Mouse (Mus musculus) midbrain, embryonic 15.5 days (tissue): ENCODE results near the gene Sft2d1. TPM values are rescaled to one million over a fixed set of nuclear protein-coding genes. Genes with fewer than 3 reads are reported as not detected.
A peak's percentile ranks its signal among the peaks of the same experiment; 100 is the strongest.
"Not testable (repeated sequence)": the region's sequence is repeated elsewhere in the genome, so short reads cannot be mapped to it uniquely, and the experiment has no call there.

Experiments used
- ATAC-seq: fragments of 200-750 bp; cut with Nextera tagmentation; replicated peaks from 2 replicates; pipeline ENCODE4 v1.8.0; 2017; ENCODE audit warnings: moderate TSS enrichment
- H3K27ac ChIP-seq: fragments of 300-500 bp; sonication (generic); 2 replicates; pipeline ENCODE4 v1.5.1; 2015; ENCODE audit warnings: mild to moderate bottlenecking, inconsistent platforms
- H3K27me3 ChIP-seq: fragments of 300-500 bp; sonication (generic); replicated peaks from 2 replicates; pipeline ENCODE4 v1.6.1; 2015; ENCODE audit warnings: inconsistent platforms
- H3K36me3 ChIP-seq: fragments of 300-500 bp; sonication (generic); replicated peaks from 2 replicates; pipeline ENCODE4 v1.6.1; 2015; ENCODE audit warnings: inconsistent platforms
- H3K4me1 ChIP-seq: fragments of 300-500 bp; sonication (generic); 2 replicates; pipeline ENCODE4 v1.6.1; 2015; ENCODE audit warnings: inconsistent platforms
- H3K4me2 ChIP-seq: fragments of 300-500 bp; sonication (generic); 2 replicates; pipeline ENCODE4 v1.6.1; 2015; ENCODE audit warnings: inconsistent platforms, mild to moderate bottlenecking, moderate library complexity
- H3K4me3 ChIP-seq: fragments of 300-500 bp; sonication (generic); 2 replicates; pipeline ENCODE4 v1.5.1; 2015; ENCODE audit warnings: mild to moderate bottlenecking, inconsistent platforms
- H3K9ac ChIP-seq: fragments of 300-500 bp; sonication (generic); 2 replicates; pipeline ENCODE4 v1.6.1; 2015; ENCODE audit warnings: mild to moderate bottlenecking, inconsistent platforms
- H3K9me3 ChIP-seq: fragments of 300-500 bp; sonication (generic); 2 replicates; pipeline ENCODE4 v1.6.1; 2016; ENCODE audit warnings: inconsistent platforms
- WGBS: fragments of 180-500 bp; shearing (Covaris S2); methylation state at CpG from one replicate; pipeline ENCODE4 v1.1.7; 2015; ENCODE audit warnings: mixed read lengths; 5-methylcytosine and 5-hydroxymethylcytosine counted together
- polyA plus RNA-seq: library from polyadenylated mRNA; unstranded; fragments of >200 nt; fragmentation: Nextera tagmentation; extraction: Ambion mirVana; gene quantifications from 2 replicates; pipeline ENCODE4 v1.2.1, GENCODE M21; 2015

The Sft2d1 gene
- polyA plus RNA-seq, 1 experiment from 2014 or later = 191 TPM

- H3K9ac ChIP-seq = no peak overlapping the region
- H3K4me1 ChIP-seq = peaks cover 4% of the 10 kb centered on the region; the same call in 1 of the 2 replicates
- WGBS = 31% methylated on average over 3 of the region's 3 CpGs
- no peak overlapping the region for H3K4me2 ChIP-seq
- H3K4me3 ChIP-seq = no peak overlapping the region
- no peak overlapping the region for H3K27ac ChIP-seq
- no peaks in the 10 kb centered on the region for H3K9me3 ChIP-seq
- ATAC-seq = no peak
- H3K27me3 ChIP-seq = no peaks in the 10 kb centered on the region
- H3K36me3 ChIP-seq = no peaks in the 10 kb centered on the region
Observed at GRCm38 (mm10) chr17:8305801-8306200, 5.1 kb upstream of the Sft2d1 start.

GRCm38 (mm10) chr17:8311751-8312150 is 849 bp downstream of the Sft2d1 start:
- WGBS = 50% methylated on average over 3 of the region's 3 CpGs
- H3K27ac ChIP-seq = no peak overlapping the region
- peak overlapping the region; percentile 66 for H3K4me3 ChIP-seq
- no peaks in the 10 kb centered on the region for H3K36me3 ChIP-seq
- ATAC-seq = no peak
- H3K4me2 ChIP-seq = peak overlapping the region; percentile 69
- H3K9ac ChIP-seq = peak overlapping the region; percentile 75
- no peaks in the 10 kb centered on the region for H3K9me3 ChIP-seq
- peaks cover 34% of the 10 kb centered on the region for H3K4me1 ChIP-seq
- H3K27me3 ChIP-seq = no peaks in the 10 kb centered on the region

GRCm38 (mm10) chr17:8313976-8314375 is 3.1 kb downstream of the Sft2d1 start:
- no peak overlapping the region for H3K27ac ChIP-seq
- no peak overlapping the region for H3K9ac ChIP-seq
- 92% methylated on average over 3 of the region's 3 CpGs for WGBS
- peaks cover 34% of the 10 kb centered on the region for H3K4me1 ChIP-seq
- no peaks in the 10 kb centered on the region for H3K27me3 ChIP-seq
- no peak overlapping the region for H3K4me3 ChIP-seq
- H3K9me3 ChIP-seq = no peaks in the 10 kb centered on the region
- no peaks in the 10 kb centered on the region for H3K36me3 ChIP-seq
- H3K4me2 ChIP-seq = no peak overlapping the region
- no peak for ATAC-seq

- no peak for ATAC-seq
- Histone ChIP-seq H3K9ac (no peak overlapping the region), H3K36me3 (no peaks in the 10 kb centered on the region; the same call in 1 of the 2 replicates), H3K4me2 (no peak overlapping the region), H3K4me3 (no peak overlapping the region), H3K9me3 (no peaks in the 10 kb centered on the region), H3K27me3 (no peaks in the 10 kb centered on the region), H3K27ac (no peak overlapping the region), H3K4me1 (peaks cover 31% of the 10 kb centered on the region)
- WGBS = 76% methylated on average over 1 of the region's 1 CpGs
Observed at GRCm38 (mm10) chr17:8316251-8316650, 5.3 kb downstream of the Sft2d1 start.

- not testable (repeated sequence) for H3K4me1 ChIP-seq
Observed at GRCm38 (mm10) chr17:8326877-8327276, 16.0 kb downstream of the Sft2d1 start.

GRCm38 (mm10) chr17:8328511-8329174 is 17.7 kb downstream of the Sft2d1 start:
- H3K4me2 ChIP-seq = no peak overlapping the region
- 67% methylated on average over 7 of the region's 7 CpGs for WGBS
- no peak overlapping the region for H3K4me3 ChIP-seq
- H3K9ac ChIP-seq = no peak overlapping the region
- no peaks in the 10 kb centered on the region for H3K9me3 ChIP-seq
- H3K27ac ChIP-seq = no peak overlapping the region
- H3K4me1 ChIP-seq = no peaks in the 10 kb centered on the region
- peaks cover 26% of the 10 kb centered on the region for H3K36me3 ChIP-seq
- no peak for ATAC-seq
- H3K27me3 ChIP-seq = no peaks in the 10 kb centered on the region

More at GRCm38 (mm10) chr17:8326877-8327276, 16.0 kb downstream of the Sft2d1 start:
- H3K27ac ChIP-seq, H3K9ac ChIP-seq, ATAC-seq, H3K27me3 ChIP-seq, H3K9me3 ChIP-seq, H3K4me3 ChIP-seq, H3K4me2 ChIP-seq: not testable (repeated sequence)
- peaks cover 38% of the 10 kb centered on the region for H3K36me3 ChIP-seq
- 82% methylated on average over 11 of the region's 11 CpGs for WGBS

- Histone ChIP-seq H3K4me1 (no peaks in the 10 kb centered on the region), H3K9ac (no peak overlapping the region), H3K4me2 (no peak overlapping the region), H3K27ac (no peak overlapping the region), H3K27me3 (no peaks in the 10 kb centered on the region), H3K4me3 (no peak overlapping the region), H3K36me3 (peaks cover 15% of the 10 kb centered on the region), H3K9me3 (no peaks in the 10 kb centered on the region)
- 81% methylated on average over 5 of the region's 5 CpGs for WGBS
- ATAC-seq = no peak
Observed at GRCm38 (mm10) chr17:8330602-8331001, 19.7 kb downstream of the Sft2d1 start.

- peaks cover 25% of the 10 kb centered on the region for H3K4me1 ChIP-seq
- 95% methylated on average over 1 of the region's 5 CpGs for WGBS
- H3K4me2 ChIP-seq, H3K27me3 ChIP-seq, H3K4me3 ChIP-seq, H3K36me3 ChIP-seq, H3K27ac ChIP-seq, ATAC-seq, H3K9ac ChIP-seq, H3K9me3 ChIP-seq: not testable (repeated sequence)
Observed at GRCm38 (mm10) chr17:8337159-8337558, 26.3 kb downstream of the Sft2d1 start, which contains the start of gene Prr18. Prr18 (plus strand) TSS chr17:8337459.

GRCm38 (mm10) chr17:8339666-8340374 is 28.9 kb downstream of the Sft2d1 start:
- Histone ChIP-seq H3K4me1 (peaks cover 43% of the 10 kb centered on the region), H3K4me2 (peak overlapping the region; percentile 92), H3K4me3 (peak overlapping the region; percentile 82), H3K9ac (peak overlapping the region; percentile 98), H3K27ac (peak overlapping the region; percentile 93), H3K36me3 (no peaks in the 10 kb centered on the region), H3K9me3 (no peaks in the 10 kb centered on the region), H3K27me3 (no peaks in the 10 kb centered on the region)
- 8% methylated on average over 8 of the region's 8 CpGs for WGBS
- ATAC-seq = peak; percentile 65

GRCm38 (mm10) chr17:8340407-8341359 is 29.8 kb downstream of the Sft2d1 start:
- H3K27ac ChIP-seq = peak overlapping the region; percentile 93
- peak overlapping the region; percentile 82 for H3K4me3 ChIP-seq
- ATAC-seq = peak; percentile 83
- peaks cover 43% of the 10 kb centered on the region for H3K4me1 ChIP-seq
- H3K9me3 ChIP-seq = no peaks in the 10 kb centered on the region
- H3K36me3 ChIP-seq = no peaks in the 10 kb centered on the region
- H3K4me2 ChIP-seq = peak overlapping the region; percentile 92
- WGBS = under 1% methylated on average over 84 of the region's 92 CpGs
- H3K27me3 ChIP-seq = no peaks in the 10 kb centered on the region
- peak overlapping the region; percentile 98 for H3K9ac ChIP-seq

- no peaks in the 10 kb centered on the region for H3K36me3 ChIP-seq
- H3K4me2 ChIP-seq = peak overlapping the region; percentile 92
- ATAC-seq = peak; percentile 35
- no peaks in the 10 kb centered on the region for H3K27me3 ChIP-seq
- H3K27ac ChIP-seq = peak overlapping the region; percentile 93
- H3K4me1 ChIP-seq = peaks cover 43% of the 10 kb centered on the region
- WGBS = 8% methylated on average over 44 of the region's 46 CpGs
- H3K9ac ChIP-seq = peak overlapping the region; percentile 98
- H3K4me3 ChIP-seq = peak overlapping the region; percentile 82
- H3K9me3 ChIP-seq = no peaks in the 10 kb centered on the region
Observed at GRCm38 (mm10) chr17:8341360-8341963, 30.6 kb downstream of the Sft2d1 start.
